Mouse (Mus musculus) CH12.LX (cell line): Measurements from ENCODE around the gene Slc15a4. TPM values are rescaled to one million over a fixed set of nuclear protein-coding genes. Genes with fewer than 3 reads are reported as not detected.

Experiments used
- DNase-seq: peaks from one replicate; pipeline ENCODE4 v3.0.0-alpha.2; 2013; ENCODE audit errors: extremely low read depth
- H3K27ac ChIP-seq: 2 replicates; pipeline ENCODE4 v1.5.1; 2012; ENCODE audit warnings: low read depth, mild to moderate bottlenecking, control low read depth, moderate library complexity; ENCODE audit not compliant: insufficient read depth
- H3K27me3 ChIP-seq: replicated peaks from 2 replicates; pipeline ENCODE3; 2012; ENCODE audit warnings: inconsistent platforms
- H3K36me3 ChIP-seq, 2 experiments: replicated peaks in 1 of 2; 2 replicates each; pipeline versions ENCODE3 to v1.6.1; 2012; ENCODE audit warnings: inconsistent platforms in 1 of 2, low read length in 1 of 2, mild to moderate bottlenecking in 1 of 2, mixed read lengths in 1 of 2, moderate library complexity in 1 of 2; ENCODE audit not compliant: control insufficient read depth in 1 of 2, insufficient read depth in 1 of 2
- H3K4me1 ChIP-seq, 2 experiments: 2 replicates each; pipeline ENCODE4 v1.6.1; 2012; ENCODE audit warnings: inconsistent platforms in 1 of 2, moderate library complexity in 1 of 2; ENCODE audit not compliant: insufficient read depth in 2 of 2, control insufficient read depth in 1 of 2
- H3K4me2 ChIP-seq: 2 replicates; pipeline ENCODE4 v1.6.1; 2012; ENCODE audit warnings: low read depth, mild to moderate bottlenecking, control low read depth; ENCODE audit not compliant: poor library complexity, insufficient read depth, severe bottlenecking
- H3K4me3 ChIP-seq, 3 experiments: fragments of 150-350 bp in 1 of 3; sonication (generic) in 1 of 3; replicated peaks in 1 of 3; 2 replicates each; pipeline versions ENCODE3 to v1.5.1; 2011 to 2012; ENCODE audit warnings: low read depth in 2 of 3, low read length in 2 of 3, mild to moderate bottlenecking in 2 of 3, moderate library complexity in 2 of 3, control low read depth in 1 of 3, improper control_type of control experiment in 1 of 3, inconsistent platforms in 1 of 3, mixed read lengths in 1 of 3; ENCODE audit not compliant: poor library complexity in 1 of 3
- H3K79me2 ChIP-seq: replicated peaks from 2 replicates; pipeline ENCODE4 v1.6.1; 2012; ENCODE audit warnings: mild to moderate bottlenecking, moderate library complexity; ENCODE audit not compliant: control insufficient read depth, poor library complexity, insufficient read depth, severe bottlenecking; ENCODE audit errors: extremely low read depth
- H3K9ac ChIP-seq: 2 replicates; pipeline ENCODE4 v1.6.1; 2012; ENCODE audit warnings: low read depth, mild to moderate bottlenecking, control low read depth, moderate library complexity; ENCODE audit not compliant: insufficient read depth
- H3K9me3 ChIP-seq: replicated peaks from 2 replicates; pipeline ENCODE3; 2012; ENCODE audit warnings: low read length, inconsistent platforms, mixed read lengths
- CHD1 ChIP-seq: IDR thresholded peaks from 2 replicates; pipeline ENCODE4 v1.6.1; 2012; ENCODE audit warnings: low read depth, low read length, improper control_type of control experiment, inconsistent platforms
- CHD2 ChIP-seq: IDR thresholded peaks from 2 replicates; pipeline ENCODE4 v1.6.1; 2011; ENCODE audit warnings: low read length, improper control_type of control experiment
- CTCF ChIP-seq, 2 experiments: IDR thresholded peaks in 1 of 2; conservative IDR thresholded peaks in 1 of 2; 2 replicates each; pipeline ENCODE4 v1.5.1; 2011 to 2012; ENCODE audit warnings: low read depth in 2 of 2, low read length in 2 of 2, improper control_type of control experiment in 1 of 2, inconsistent platforms in 1 of 2, mild to moderate bottlenecking in 1 of 2, moderate library complexity in 1 of 2
- E2F4 ChIP-seq: IDR thresholded peaks from 2 replicates; pipeline ENCODE4 v1.6.1; 2011; ENCODE audit warnings: low read depth, low read length, improper control_type of control experiment; ENCODE audit not compliant: insufficient replicate concordance
- ELF1 ChIP-seq: IDR thresholded peaks from 2 replicates; pipeline ENCODE4 v1.6.1; 2014; ENCODE audit warnings: low read depth, mild to moderate bottlenecking, inconsistent platforms, low read length, improper control_type of control experiment
- ETS1 ChIP-seq: conservative IDR thresholded peaks from 2 replicates; pipeline ENCODE4 v1.6.1; 2012; ENCODE audit warnings: low read depth, mild to moderate bottlenecking, inconsistent platforms, low read length, improper control_type of control experiment, moderate library complexity
- GABPA ChIP-seq: IDR thresholded peaks from 2 replicates; pipeline ENCODE4 v1.6.1; 2012; ENCODE audit warnings: low read depth, low read length, improper control_type of control experiment, inconsistent platforms; ENCODE audit not compliant: insufficient replicate concordance
- HCFC1 ChIP-seq: IDR thresholded peaks from 2 replicates; pipeline ENCODE4 v1.6.1; 2012; ENCODE audit warnings: low read depth, mild to moderate bottlenecking, inconsistent platforms, low read length, improper control_type of control experiment
- MEF2A ChIP-seq: IDR thresholded peaks from 2 replicates; pipeline ENCODE4 v1.6.1; 2014; ENCODE audit warnings: low read depth, mild to moderate bottlenecking, inconsistent platforms, low read length, improper control_type of control experiment, borderline replicate concordance
- MYC ChIP-seq: IDR thresholded peaks from 2 replicates; pipeline ENCODE4 v1.6.1; 2011; ENCODE audit warnings: low read depth, mild to moderate bottlenecking, improper control_type of control experiment, low read length
- PAX5 ChIP-seq: IDR thresholded peaks from 2 replicates; pipeline ENCODE4 v1.6.1; 2012; ENCODE audit warnings: low read length, inconsistent platforms, mixed read lengths
- POLR2A ChIP-seq: IDR thresholded peaks from 2 replicates; pipeline ENCODE4 v1.6.1; 2011; ENCODE audit warnings: low read depth, mild to moderate bottlenecking, improper control_type of control experiment, low read length
- POLR2AphosphoS2 ChIP-seq: IDR thresholded peaks from 2 replicates; pipeline ENCODE4 v1.6.1; 2011; ENCODE audit warnings: low read depth, low read length, improper control_type of control experiment
- RAD21 ChIP-seq: IDR thresholded peaks from 2 replicates; pipeline ENCODE4 v1.6.1; 2011; ENCODE audit warnings: low read depth, mild to moderate bottlenecking, low read length, improper control_type of control experiment, moderate library complexity
- RCOR1 ChIP-seq: conservative IDR thresholded peaks from 2 replicates; pipeline ENCODE4 v1.6.1; 2012; ENCODE audit warnings: low read depth, mild to moderate bottlenecking, inconsistent platforms, low read length, improper control_type of control experiment
- SIN3A ChIP-seq: IDR thresholded peaks from 2 replicates; pipeline ENCODE4 v1.6.1; 2012; ENCODE audit warnings: low read length, improper control_type of control experiment, inconsistent platforms
- SMC3 ChIP-seq: IDR thresholded peaks from 2 replicates; pipeline ENCODE4 v1.6.1; 2011; ENCODE audit warnings: low read depth, low read length, improper control_type of control experiment
- UBTF ChIP-seq: IDR thresholded peaks from 2 replicates; pipeline ENCODE4 v1.6.1; 2012; ENCODE audit warnings: low read depth, mild to moderate bottlenecking, inconsistent platforms, low read length, improper control_type of control experiment, moderate library complexity
- USF1 ChIP-seq: IDR thresholded peaks from 2 replicates; pipeline ENCODE4 v1.6.1; 2014; ENCODE audit warnings: low read depth, mild to moderate bottlenecking, inconsistent platforms, low read length, improper control_type of control experiment
- ZC3H11A ChIP-seq: IDR thresholded peaks from 2 replicates; pipeline ENCODE4 v1.6.1; 2012; ENCODE audit warnings: low read depth, mild to moderate bottlenecking, inconsistent platforms, low read length, improper control_type of control experiment
- ZKSCAN1 ChIP-seq: IDR thresholded peaks from 2 replicates; pipeline ENCODE4 v1.6.1; 2012; ENCODE audit warnings: low read depth, inconsistent platforms, low read length, improper control_type of control experiment, borderline replicate concordance
- ZMIZ1 ChIP-seq: IDR thresholded peaks from 2 replicates; pipeline ENCODE4 v1.6.1; 2012; ENCODE audit warnings: low read depth, mild to moderate bottlenecking, inconsistent platforms, low read length, improper control_type of control experiment
- ZNF384 ChIP-seq: IDR thresholded peaks from 2 replicates; pipeline ENCODE4 v1.6.1; 2012; ENCODE audit warnings: low read depth, low read length, improper control_type of control experiment, inconsistent platforms
- dilution Hi-C: fragments of 300-500 bp; cut with MboI; formaldehyde crosslinking; loops from 2 replicates; pipeline ENCODE4 v1.14.3; 2020; ENCODE audit warnings: low sequenced_read_pairs; ENCODE audit not compliant: extremely low pct_unique_long_range_greater_than_20kb, extremely low pct_ligation_motif_present
- in situ Hi-C: fragments of 300-500 bp; cut with MboI; formaldehyde crosslinking; loops from 3 replicates; pipeline ENCODE4 v1.14.3; 2019; ENCODE audit warnings: low sequenced_read_pairs, low pct_ligation_motif_present, low pct_unique_long_range_greater_than_20kb, mixed read lengths
- polyA plus RNA-seq: library from polyadenylated mRNA; unstranded; fragments of >175 nt; gene quantifications from 2 replicates; pipeline ENCODE4 v1.2.1, GENCODE M21; 2012; ENCODE audit warnings: low read depth; ENCODE audit not compliant: insufficient read length
- total RNA-seq, 2 experiments: library from RNA; depleted of rRNA; stranded (reverse); fragments of 300-350 nt in 1 of 2; fragments of >200 nt in 1 of 2; gene quantifications; 2 replicates each; pipeline ENCODE4 v1.2.3; 2012 to 2014

The Slc15a4 gene
- total and polyA plus RNA-seq, 3 experiments: 25.7 to 52.7 (median 25.8) TPM

DNA sequence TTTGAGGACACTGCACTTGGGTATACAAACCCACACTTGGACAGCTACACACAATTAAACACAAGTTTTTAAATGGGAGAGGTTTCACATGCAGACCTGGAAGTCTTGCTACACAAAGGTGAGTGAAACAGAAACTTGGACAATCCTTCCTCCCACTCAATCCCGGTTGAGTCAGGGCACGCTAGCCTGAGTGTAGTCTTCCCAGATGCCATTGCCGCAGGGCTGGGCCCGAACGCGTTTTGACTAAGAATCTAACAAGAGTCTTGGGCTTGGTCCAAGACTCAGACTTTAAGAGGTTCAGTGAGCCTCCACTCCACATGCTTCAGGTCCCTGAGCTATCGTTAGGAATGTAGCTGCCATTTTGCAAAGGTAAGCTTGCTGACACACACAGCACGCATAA lies 12.3 kb downstream of the Slc15a4 start:
- H3K4me2 ChIP-seq: no peak overlapping the region
- in situ Hi-C loops: loop anchor here (25.0 kb wide), 1 partner anchor 1392 kb away; the partner anchor contains the start of genes Ran and Stx2
- H3K4me1 ChIP-seq: peaks cover 7 to 51% of the 10 kb centered on the region in 2 experiments
- H3K4me3 ChIP-seq: no peak overlapping the region
- H3K27me3 ChIP-seq: no peaks in the 10 kb centered on the region
- no peak overlapping the region for H3K27ac ChIP-seq
- peaks cover 15% of the 10 kb centered on the region for H3K79me2 ChIP-seq
- dilution Hi-C loops: no loop called here
- no peaks in the 10 kb centered on the region for H3K9me3 ChIP-seq
- TF ChIP-seq RCOR1: no peak
- no peak for TF ChIP-seq CHD2
- no peak for TF ChIP-seq ELF1
- TF ChIP-seq PAX5: no peak
- TF ChIP-seq ZKSCAN1: no peak
- TF ChIP-seq ETS1: no peak
- no peak for TF ChIP-seq MYC
- no peak for TF ChIP-seq ZMIZ1
- TF ChIP-seq USF1: no peak
- TF ChIP-seq POLR2AphosphoS2: no peak
- no peak for TF ChIP-seq E2F4
- TF ChIP-seq CHD1: no peak
- no peak for TF ChIP-seq POLR2A
- TF ChIP-seq HCFC1: no peak
- TF ChIP-seq ZNF384: no peak
- no peak for TF ChIP-seq SIN3A
- no peaks in the 10 kb centered on the region for H3K36me3 ChIP-seq
- H3K9ac ChIP-seq: no peak overlapping the region
- no peak for DNase-seq

DNA sequence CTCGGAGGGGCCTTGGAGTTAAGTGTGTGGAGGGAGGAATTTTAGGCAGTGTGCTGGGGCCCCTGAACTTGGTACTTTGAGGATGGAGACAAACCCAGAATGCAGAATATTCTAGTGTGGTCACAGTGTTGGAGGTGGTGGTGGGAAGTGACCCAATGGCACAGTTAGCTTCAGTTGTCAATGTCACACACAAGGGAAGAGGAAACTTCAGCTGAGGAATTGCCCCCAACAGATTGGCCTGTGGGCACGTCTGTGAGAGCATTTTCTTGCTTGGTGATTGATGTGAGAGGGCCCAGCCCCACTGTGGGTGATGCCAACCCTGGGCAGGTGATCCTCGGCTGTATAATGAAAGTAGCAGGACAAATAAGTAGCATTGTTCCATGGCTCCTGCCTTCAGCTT lies 13.9 kb downstream of the Slc15a4 start:
- Histone ChIP-seq H3K27me3 (no peaks in the 10 kb centered on the region), H3K27ac (no peak overlapping the region), H3K4me1 (peaks cover 7 to 47% of the 10 kb centered on the region in 2 experiments), H3K4me2 (no peak overlapping the region), H3K9me3 (no peaks in the 10 kb centered on the region), H3K9ac (no peak overlapping the region), H3K4me3 (no peak overlapping the region), H3K79me2 (peaks cover 31% of the 10 kb centered on the region), H3K36me3 (peaks cover 0 to 10% of the 10 kb centered on the region in 2 experiments)
- in situ Hi-C loops: loop anchor here (25.0 kb wide), 1 partner anchor 1393 kb away; the partner anchor contains the start of genes Ran and Stx2
- dilution Hi-C loops: no loop called here
- no peak for DNase-seq
- TF ChIP-seq MYC (no peak), CTCF (conservative IDR thresholded peaks at IDR 0.05 in 1 of 2, IDR thresholded peaks at IDR 0.05 in 1 of 2; ENCODE audit: low read depth in 2 of 2, low read length in 2 of 2) (no peak), SMC3 (no peak), HCFC1 (no peak), ZNF384 (no peak), ZMIZ1 (no peak), CHD2 (no peak), MEF2A (no peak), UBTF (no peak), RAD21 (no peak), POLR2AphosphoS2 (no peak), ZC3H11A (no peak), GABPA (no peak), SIN3A (no peak), POLR2A (no peak), RCOR1 (no peak)
